Mouse (Mus musculus) cerebellum, adult 2 months (tissue): ENCODE measurements around the gene Dstyk.

Source experiments
- CTCF ChIP-seq: fragments of 200-500 bp; IDR thresholded peaks from 2 replicates; pipeline ENCODE4 v1.5.1; 2011; ENCODE audit warnings: low read depth, mild to moderate bottlenecking, control low read depth, low read length, moderate library complexity, borderline replicate concordance; ENCODE audit not compliant: insufficient read depth
- POLR2A ChIP-seq: fragments of 200-500 bp; IDR thresholded peaks from 2 replicates; pipeline ENCODE4 v1.6.1; 2011; ENCODE audit warnings: low read length, control low read depth, borderline replicate concordance; ENCODE audit not compliant: insufficient read depth

DNA sequence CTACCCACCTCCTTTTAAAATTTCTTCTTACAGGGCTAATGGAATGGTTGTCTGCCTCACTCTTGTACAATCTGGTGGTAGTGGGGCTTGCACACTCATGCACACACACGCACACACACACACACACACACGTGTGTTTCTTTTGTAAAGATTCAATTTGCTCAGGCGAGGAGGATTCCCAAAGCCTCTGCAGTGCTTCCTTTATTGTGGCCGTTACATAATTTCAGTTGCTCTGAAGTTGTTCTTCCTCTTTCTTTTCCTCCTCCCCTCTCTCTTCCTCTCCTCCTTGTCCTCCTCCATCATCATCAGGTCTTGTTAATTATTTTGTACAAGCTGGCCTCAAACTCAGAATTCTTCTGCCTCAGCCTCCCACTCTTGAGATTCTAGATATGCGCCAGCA is 20.0 kb downstream of the Dstyk start:
- TF ChIP-seq CTCF: no peak
- no peak for TF ChIP-seq POLR2A
